ENCODE assay signal across 8 mouse cellular contexts in the genomic region with DNA sequence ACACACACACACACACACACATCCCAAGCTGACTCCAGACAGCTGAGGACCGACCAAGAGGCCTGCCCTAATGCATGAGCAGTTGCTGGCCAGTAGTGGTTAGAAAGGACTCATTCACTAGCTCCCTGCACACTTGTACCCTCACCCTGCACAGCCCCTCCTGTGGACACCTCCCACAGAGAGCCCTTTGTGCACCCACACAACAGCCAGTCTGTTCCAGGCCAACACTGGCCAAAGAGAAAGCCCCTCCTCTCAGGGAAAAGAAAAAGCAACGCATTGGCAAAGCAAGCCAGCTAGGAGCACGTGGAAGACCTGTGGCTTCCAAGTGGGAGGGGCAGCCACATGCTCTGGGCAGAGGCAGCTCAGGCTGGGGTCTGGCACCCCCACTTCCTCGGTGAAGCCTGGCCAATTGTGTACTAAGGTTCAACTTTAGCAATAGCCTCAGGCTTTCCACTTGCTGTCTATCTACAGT. TPM values are rescaled to one million over a fixed set of nuclear protein-coding genes. Genes with fewer than 3 reads are reported as not detected.
DNase-seq lines count a peak whose midpoint lies in the region; ATAC-seq and TF ChIP-seq lines count a peak whose summit lies in the region.

No protein-coding gene starts in this region.

- CTCF ChIA-PET in Patski (lab: Charles Lee): interaction anchor here (0.8 to 3.7 kb wide), 7 partner anchors 9 to 91 kb away, joined by 3 to 14 read pairs (median 7); no protein-coding TSS in a partner anchor

- WGBS in hindbrain, embryonic 12.5 days: 8% methylated on average over 4 of the region's 4 CpGs
- 32% methylated on average over 4 of the region's 4 CpGs for whole genome bisulfite sequencing in stomach, embryonic 14.5 days

- TF ChIP-seq CTCF in Patski (IDR thresholded peaks at IDR 0.05): no peak

- no peaks in the 10 kb centered on the region for H3K27me3 ChIP-seq in Patski
- H3K27me3 ChIP-seq in hindbrain, embryonic 12.5 days: no peaks in the 10 kb centered on the region
- H3K27me3 ChIP-seq in stomach, embryonic 14.5 days (ENCODE audit: control insufficient read depth, insufficient read depth, low read length): no peaks in the 10 kb centered on the region

- peak; percentile 14 for ATAC-seq in Patski
- peak; percentile 74 for ATAC-seq in hindbrain, embryonic 12.5 days (ENCODE audit: low FRiP score)
- no peak; the same call in 1 of the 2 replicates for ATAC-seq in stomach, embryonic 14.5 days (ENCODE audit: insufficient number of reproducible peaks, insufficient read depth, low FRiP score, low read depth)
- ATAC-seq in megakaryocyte-erythroid progenitor cell, adult 5-6 weeks (replicated peaks; ENCODE audit: low FRiP score, low TSS enrichment, poor library complexity, severe bottlenecking): no peak

- no peaks in the 10 kb centered on the region for H3K9me3 ChIP-seq in hindbrain, embryonic 12.5 days (replicated peaks)
- no peaks in the 10 kb centered on the region for H3K9me3 ChIP-seq in stomach, embryonic 14.5 days (ENCODE audit: control insufficient read depth, low read depth, low read length)

- no peak for DNase-seq in Patski (ENCODE audit: low read depth, low spot score)
- peak; percentile 68 to 79 for DNase-seq in cerebellum, postnatal 10 days
- DNase-seq in gastrocnemius, adult 18-20 months (ENCODE audit: low spot score): peak; percentile 82
- DNase-seq in layer of hippocampus, adult 9-11 months: peak; percentile 95
- peak; percentile 57 for DNase-seq in lung, postnatal 14 days

- H3K36me3 ChIP-seq in hindbrain, embryonic 12.5 days: peaks cover 83% of the 10 kb centered on the region
- H3K36me3 ChIP-seq in stomach, embryonic 14.5 days (ENCODE audit: control insufficient read depth, insufficient read depth, low read length): peaks cover 76% of the 10 kb centered on the region

- peak overlapping the region; percentile 33; the same call in 1 of the 2 replicates for H3K9ac ChIP-seq in hindbrain, embryonic 12.5 days
- H3K9ac ChIP-seq in stomach, embryonic 14.5 days (replicated peaks; ENCODE audit: low read depth, low read length): no peak overlapping the region

- POLR2A ChIA-PET in Patski (lab: Charles Lee): interaction anchor here (0.6 to 25.8 kb wide), 15 partner anchors 9 to 111 kb away, joined by 3 to 312 read pairs (median 5); partner anchors contain the start of genes Anapc13, Cep63 and Ryk

- H3K4me3 ChIP-seq in hindbrain, embryonic 12.5 days: peak overlapping the region; percentile 7; the same call in 1 of the 2 replicates
- H3K4me3 ChIP-seq in stomach, embryonic 14.5 days (ENCODE audit: low read depth, low read length): no peak overlapping the region

- peaks cover 86% of the 10 kb centered on the region for H3K4me1 ChIP-seq in hindbrain, embryonic 12.5 days
- H3K4me1 ChIP-seq in stomach, embryonic 14.5 days (ENCODE audit: control insufficient read depth, insufficient read depth, low read length): peaks cover 72% of the 10 kb centered on the region

- peak overlapping the region; percentile 82 for H3K4me2 ChIP-seq in hindbrain, embryonic 12.5 days (replicated peaks)
- H3K4me2 ChIP-seq in stomach, embryonic 14.5 days (replicated peaks; ENCODE audit: low read depth, low read length): no peak overlapping the region

- peak overlapping the region; percentile 86 for H3K27ac ChIP-seq in hindbrain, embryonic 12.5 days
- H3K27ac ChIP-seq in stomach, embryonic 14.5 days (ENCODE audit: low read length): peak overlapping the region; percentile 29; the same call in 1 of the 2 replicates

- in situ Hi-C loops in Patski (cut with MboI; ENCODE audit: low pct_unique_long_range_greater_than_20kb): loop anchor here (5.0 kb wide), 2 partner anchors 87 to 143 kb away; no protein-coding TSS in a partner anchor

RNA-seq across cellular contexts. Expression of gene Amotl2, which starts 7.6 kb away (rescaled TPM):
- 306 TPM for polyA plus RNA-seq in Patski (2021)
- total RNA-seq in gastrocnemius, adult 18-20 months (2021): 10 to 100 TPM; 16.8 to 18.2 TPM
- 109 and 110 TPM in 2 replicates for polyA plus RNA-seq in hindbrain, embryonic 12.5 days (2016; fragmentation: Nextera tagmentation; extraction: Ambion mirVana)
- 22.1 and 28.9 TPM in 2 replicates for polyA plus RNA-seq in stomach, embryonic 14.5 days (2014; fragmentation: Nextera tagmentation; extraction: Ambion mirVana)
- not detected in 2 replicates for total RNA-seq in megakaryocyte-erythroid progenitor cell, adult 5-6 weeks (2014; fragmentation: Nextera tagmentation)
- total RNA-seq in megakaryocyte-erythroid progenitor cell, adult 5-6 weeks (2017): not detected in 2 replicates

Comparison
In these comparisons a context has a peak if more than half of its experiments do, and no peak if none do; other contexts are left out.
1. ATAC-seq: peak in Patski (single experiment) and hindbrain, embryonic 12.5 days (single experiment); none in stomach, embryonic 14.5 days (single experiment) and megakaryocyte-erythroid progenitor cell, adult 5-6 weeks (single experiment).